Mouse (Mus musculus) urinary bladder, postnatal 4 days (tissue): Measurements from ENCODE around the gene Nr5a2.

Experiments used
- DNase-seq, 2 experiments: peaks; one replicate each; pipeline ENCODE4 v3.0.0; 2021 to 2022; ENCODE audit warnings: low spot score in 2 of 2

The Nr5a2 gene

GRCm38 (mm10) chr1:136948511-136949275, 11.6 kb downstream of the Nr5a2 start:
- peak in 1 of 2 experiments; percentile 29 for DNase-seq

GRCm38 (mm10) chr1:136948127-136948422, 12.2 kb downstream of the Nr5a2 start:
- no peak for DNase-seq

GRCm38 (mm10) chr1:136947394-136948126, 12.7 kb downstream of the Nr5a2 start:
- DNase-seq: no peak

GRCm38 (mm10) chr1:136946806-136947393, 13.3 kb downstream of the Nr5a2 start:
- no peak for DNase-seq

GRCm38 (mm10) chr1:136946404-136946803, 13.8 kb downstream of the Nr5a2 start:
- DNase-seq: no peak

GRCm38 (mm10) chr1:136945876-136946275, 14.4 kb downstream of the Nr5a2 start:
- no peak for DNase-seq

GRCm38 (mm10) chr1:136945426-136945825, 14.8 kb downstream of the Nr5a2 start:
- DNase-seq: no peak

GRCm38 (mm10) chr1:136940603-136941002, 19.6 kb downstream of the Nr5a2 start:
- no peak for DNase-seq

- DNase-seq: no peak
Observed at GRCm38 (mm10) chr1:136939220-136939619, 21.0 kb downstream of the Nr5a2 start.

GRCm38 (mm10) chr1:136935960-136936324, 24.3 kb downstream of the Nr5a2 start:
- no peak for DNase-seq

GRCm38 (mm10) chr1:136935316-136935959, 24.8 kb downstream of the Nr5a2 start:
- DNase-seq: no peak

GRCm38 (mm10) chr1:136934051-136934450, 26.2 kb downstream of the Nr5a2 start:
- DNase-seq: no peak

- no peak for DNase-seq
Observed at GRCm38 (mm10) chr1:136931026-136931425, 29.2 kb downstream of the Nr5a2 start.

- DNase-seq: no peak
Observed at GRCm38 (mm10) chr1:136929743-136930142, 30.5 kb downstream of the Nr5a2 start.

- no peak for DNase-seq
Observed at GRCm38 (mm10) chr1:136927428-136927827, 32.8 kb downstream of the Nr5a2 start.

- no peak for DNase-seq
Observed at GRCm38 (mm10) chr1:136926026-136926425, 34.2 kb downstream of the Nr5a2 start.

- DNase-seq: no peak
Observed at GRCm38 (mm10) chr1:136920089-136920488, 40.2 kb downstream of the Nr5a2 start.

- DNase-seq: no peak
Observed at GRCm38 (mm10) chr1:136918791-136919190, 41.5 kb downstream of the Nr5a2 start.

- no peak for DNase-seq
Observed at GRCm38 (mm10) chr1:136915438-136915837, 44.8 kb downstream of the Nr5a2 start.

GRCm38 (mm10) chr1:136911996-136912395, 48.3 kb downstream of the Nr5a2 start:
- DNase-seq: no peak

GRCm38 (mm10) chr1:136911594-136911860, 48.7 kb downstream of the Nr5a2 start:
- DNase-seq: no peak

GRCm38 (mm10) chr1:136910741-136911593, 49.3 kb downstream of the Nr5a2 start:
- DNase-seq: no peak
